Mouse (Mus musculus): ENCODE measurements around the gene Cep83.

- no peak for TF ChIP-seq CTCF (IDR thresholded peaks at IDR 0.05; ENCODE audit: extremely low read depth, insufficient read length, insufficient replicate concordance, low read depth, low read length)
- TF ChIP-seq POLR2A (IDR thresholded peaks at IDR 0.05; ENCODE audit: low read depth, low read length): no peak
Observed at GRCm38 (mm10) chr10:94690376-94690775, 1.9 kb downstream of the Cep83 start.

All from small intestine, adult 2 months (tissue).